Mouse (Mus musculus): ENCODE measurements around the gene Hsf4. TPM values are rescaled to one million over a fixed set of nuclear protein-coding genes. Genes with fewer than 3 reads are reported as not detected.

The Hsf4 gene
- polyA plus RNA-seq (2017; shearing (Covaris generic)): 1 to 10 TPM in 1 of 2 experiments, under 1 TPM in 1; 0.88 to 1.1 TPM

DNA sequence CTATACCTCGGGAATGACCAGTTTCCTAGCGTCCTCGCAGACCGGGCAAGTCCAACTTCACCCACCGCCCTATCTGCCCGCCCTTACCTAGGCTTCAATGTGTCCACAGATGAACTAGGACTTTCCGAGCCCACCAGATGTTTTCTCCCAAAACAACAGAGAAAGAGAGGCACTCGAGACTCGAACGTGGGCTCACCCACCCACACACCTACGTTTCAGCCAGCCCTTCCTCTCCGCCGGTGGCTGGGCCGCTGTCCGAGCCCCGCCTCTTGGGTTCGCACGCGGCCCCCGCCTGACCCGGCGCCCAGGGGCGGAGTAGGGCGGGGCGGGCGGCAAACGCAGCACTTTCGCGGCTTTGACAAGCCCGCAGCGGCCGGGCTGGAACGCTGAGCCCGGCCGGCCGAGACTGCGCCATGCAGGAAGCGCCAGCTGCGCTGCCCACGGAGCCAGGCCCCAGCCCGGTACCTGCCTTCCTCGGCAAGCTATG, at the start of gene Hsf4:
TSS of gene Hsf4 (plus strand) at position 341 of the 487 bp plus-strand sequence.

DNA sequence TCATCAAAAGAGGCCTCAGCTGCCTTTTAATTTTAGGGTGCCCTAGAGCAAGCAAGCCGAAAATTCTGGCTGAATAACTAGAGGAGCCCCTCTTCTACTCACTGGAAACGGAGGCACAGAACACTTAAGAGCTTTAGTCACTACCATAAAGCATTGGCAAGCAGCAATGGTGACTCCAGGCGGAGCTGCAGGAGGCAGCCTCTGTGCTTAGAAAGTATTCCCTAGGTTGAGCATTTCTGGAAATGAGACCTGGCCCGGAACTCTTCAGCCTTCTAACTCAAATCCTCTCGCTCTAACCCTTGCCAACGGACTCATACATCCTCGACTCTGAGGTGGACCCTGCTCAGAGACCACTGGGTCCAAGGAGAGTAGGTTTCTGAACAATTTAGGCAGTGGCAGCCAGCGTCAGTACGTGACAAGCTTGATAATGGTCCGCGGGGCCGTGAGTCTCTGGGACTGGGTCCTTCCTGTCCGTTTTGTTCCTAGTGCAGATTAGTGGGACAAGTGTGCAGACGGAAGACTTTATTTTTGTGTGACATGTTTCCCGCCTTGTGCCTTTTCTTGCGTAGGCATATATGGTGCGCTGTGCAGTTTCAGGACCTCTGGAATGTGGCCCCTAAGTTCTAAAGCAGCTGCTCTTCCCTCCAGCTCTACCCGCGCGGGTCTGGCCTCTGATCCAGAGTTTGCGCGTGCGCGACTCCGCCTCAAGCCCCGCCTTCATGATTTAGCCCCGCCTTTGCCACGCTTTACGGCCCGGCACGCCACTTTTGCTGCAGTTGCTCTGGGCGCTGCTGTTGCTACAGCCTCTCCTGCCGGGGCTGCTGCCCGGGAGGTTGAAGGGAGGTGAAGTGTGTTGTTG, 45.0 kb upstream of the Hsf4 start, which contains the start of gene D230025D16Rik:
TSS of gene D230025D16Rik (plus strand) at position 733 of the 859 bp plus-strand sequence.

DNA sequence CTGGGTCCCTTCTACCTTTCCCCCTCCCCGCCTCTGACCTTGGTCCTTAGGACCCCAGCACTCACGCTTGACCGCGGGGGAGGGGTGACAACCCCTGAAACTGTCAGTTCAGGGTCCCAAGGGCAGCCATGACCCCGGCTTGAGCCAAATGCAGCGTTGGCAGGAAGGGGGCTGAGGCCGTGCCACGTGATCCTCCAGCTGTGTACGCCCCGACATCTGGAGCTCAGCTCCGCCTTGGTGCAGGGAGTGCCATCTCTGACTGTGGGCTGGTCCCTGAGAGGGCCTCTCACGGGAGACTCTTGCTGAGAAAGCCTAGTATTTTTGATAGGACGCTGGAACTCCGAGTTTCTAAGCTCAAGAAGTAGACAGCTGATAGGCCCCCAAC, 14.6 kb upstream of the Hsf4 start, which contains the start of gene B3gnt9:
TSS of gene B3gnt9 (minus strand) at position 188 of the 385 bp plus-strand sequence.

DNA sequence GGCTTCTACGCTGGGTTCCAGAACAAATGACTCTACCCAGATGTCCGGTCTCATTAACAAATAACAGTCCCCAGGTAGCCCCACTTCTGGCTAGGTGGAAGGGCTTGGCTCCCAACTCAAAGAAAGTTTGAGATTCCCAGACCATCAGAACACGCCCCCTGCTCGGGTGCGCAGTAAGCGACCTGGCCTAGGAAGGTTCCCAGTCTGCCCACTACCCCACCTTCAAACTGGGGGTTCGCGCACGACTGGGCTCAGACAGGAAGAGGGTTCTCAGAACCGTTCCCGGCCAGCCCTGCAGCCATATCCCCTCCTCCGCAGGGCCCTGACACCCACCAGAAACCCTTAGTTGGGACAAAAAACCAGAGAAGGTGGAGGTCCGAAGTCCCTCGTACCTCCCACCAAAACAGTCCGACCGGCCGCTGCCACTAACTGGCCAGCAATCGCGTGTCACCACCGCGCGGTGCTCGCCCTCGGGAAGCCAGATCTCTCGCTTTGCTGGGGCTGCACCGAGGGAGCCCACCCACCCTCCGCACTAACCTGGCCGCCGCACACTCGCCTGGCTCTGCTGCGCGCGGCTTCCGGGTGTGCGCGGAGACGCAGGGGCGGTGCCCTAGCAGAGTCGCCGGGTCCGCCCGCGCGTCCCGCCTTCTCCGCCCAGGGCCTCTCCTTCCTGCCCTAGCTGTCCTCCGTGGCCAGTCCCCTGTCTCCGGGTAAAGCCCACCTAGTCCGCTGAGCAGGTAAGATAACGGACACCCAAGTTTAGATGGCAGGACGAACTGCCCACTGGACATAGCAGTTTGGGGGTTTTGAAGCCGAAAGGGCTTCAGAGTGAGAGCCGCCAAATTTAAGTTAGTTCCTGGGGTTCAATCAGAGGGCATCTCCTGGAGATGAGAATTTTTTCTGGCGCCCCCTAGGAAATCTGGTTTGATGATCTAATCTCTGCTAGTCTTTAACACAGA, 5.3 kb upstream of the Hsf4 start, which contains the start of the genes Tradd and Fbxl8:
TSS of gene Tradd (minus strand) at position 586 of the 959 bp plus-strand sequence.
TSS of gene Fbxl8 (plus strand) at position 625 of the 959 bp plus-strand sequence.

GRCm38 (mm10) chr8:105275840-105276239, 6.2 kb downstream of the Hsf4 start, which contains the start of gene Nol3:
Gene Nol3, plus strand, starts transcription at chr8:105276140.

GRCm38 (mm10) chr8:105289805-105290460, 20.3 kb downstream of the Hsf4 start, which contains the start of gene 4931428F04Rik:
Gene 4931428F04Rik, minus strand, starts transcription at chr8:105289864.

GRCm38 (mm10) chr8:105295895-105296573, 26.4 kb downstream of the Hsf4 start, which contains the start of gene Exoc3l:
Gene Exoc3l, minus strand, starts transcription at chr8:105296101.

GRCm38 (mm10) chr8:105297511-105298192, 28.1 kb downstream of the Hsf4 start, which contains the start of gene E2f4:
Gene E2f4, plus strand, starts transcription at chr8:105297663.

GRCm38 (mm10) chr8:105305211-105306145, 35.9 kb downstream of the Hsf4 start, which contains the start of gene Elmo3:
Gene Elmo3, plus strand, starts transcription at chr8:105305601.

Other genes starting within 250 kb of the Hsf4 start
- gene Ces3a, start 221.2 kb upstream of the Hsf4 start, polyA plus RNA-seq (2017; shearing (Covaris generic)): under 1 TPM in 1 of 2 experiments, not detected in 1; 0.36 TPM
- gene Ces3b, start 186.0 kb upstream of the Hsf4 start, polyA plus RNA-seq (2017; shearing (Covaris generic)): under 1 TPM; 0.12 to 0.49 TPM
- 1 to 10 TPM in 1 of 2 experiments, under 1 TPM in 1; 0.31 to 1.2 TPM for gene Ces4a, start 138.0 kb upstream of the Hsf4 start, polyA plus RNA-seq (2017; shearing (Covaris generic))
- gene Cbfb, start 99.1 kb upstream of the Hsf4 start, polyA plus RNA-seq (2017; shearing (Covaris generic)): 100 to 1,000 TPM; 106 to 136 TPM
- 10 to 100 TPM; 26.1 to 30.7 TPM for gene D230025D16Rik, start 44.7 kb upstream of the Hsf4 start, polyA plus RNA-seq (2017; shearing (Covaris generic))
- 1 to 10 TPM; 1.7 to 2.5 TPM for gene B3gnt9, start 14.6 kb upstream of the Hsf4 start, polyA plus RNA-seq (2017; shearing (Covaris generic))
- gene Tradd, start 5.2 kb upstream of the Hsf4 start, polyA plus RNA-seq (2017; shearing (Covaris generic)): 10 to 100 TPM; 66.5 to 74.3 TPM
- gene Fbxl8, start 5.2 kb upstream of the Hsf4 start, polyA plus RNA-seq (2017; shearing (Covaris generic)): 10 to 100 TPM; 23.3 to 29.8 TPM
- gene Nol3, start 6.3 kb downstream of the Hsf4 start, polyA plus RNA-seq (2017; shearing (Covaris generic)): 1 to 10 TPM in 1 of 2 experiments, not detected in 1; 1.6 TPM
- 1 to 10 TPM; 1.9 to 4.2 TPM for gene 4931428F04Rik, start 20.1 kb downstream of the Hsf4 start, polyA plus RNA-seq (2017; shearing (Covaris generic))
- gene Exoc3l, start 26.3 kb downstream of the Hsf4 start, polyA plus RNA-seq (2017; shearing (Covaris generic)): 1 to 10 TPM; 2.0 to 2.1 TPM
- gene E2f4, start 27.9 kb downstream of the Hsf4 start, polyA plus RNA-seq (2017; shearing (Covaris generic)): 100 to 1,000 TPM; 150 to 169 TPM
- 10 to 100 TPM in 1 of 2 experiments, 1 to 10 TPM in 1; 7.2 to 14.4 TPM for gene Elmo3, start 35.8 kb downstream of the Hsf4 start, polyA plus RNA-seq (2017; shearing (Covaris generic))
- 1 to 10 TPM; 1.9 to 2.7 TPM for gene Lrrc29, start 56.5 kb downstream of the Hsf4 start, polyA plus RNA-seq (2017; shearing (Covaris generic))
- gene Tmem208, start 56.6 kb downstream of the Hsf4 start, polyA plus RNA-seq (2017; shearing (Covaris generic)): 100 to 1,000 TPM; 128 to 130 TPM
- gene Fhod1, start 78.2 kb downstream of the Hsf4 start, polyA plus RNA-seq (2017; shearing (Covaris generic)): 1 to 10 TPM; 1.0 to 1.8 TPM
- gene Slc9a5, start 79.0 kb downstream of the Hsf4 start, polyA plus RNA-seq (2017; shearing (Covaris generic)): under 1 TPM; 0.28 to 0.60 TPM
- gene Plekhg4, start 103.5 kb downstream of the Hsf4 start, polyA plus RNA-seq (2017; shearing (Covaris generic)): 1 to 10 TPM in 1 of 2 experiments, not detected in 1; 1.1 TPM
- 1 to 10 TPM in 1 of 2 experiments, under 1 TPM in 1; 0.65 to 1.3 TPM for gene Kctd19, start 143.7 kb downstream of the Hsf4 start, polyA plus RNA-seq (2017; shearing (Covaris generic))
- under 1 TPM in 1 of 2 experiments, not detected in 1; 0.53 TPM for gene Lrrc36, start 143.8 kb downstream of the Hsf4 start, polyA plus RNA-seq (2017; shearing (Covaris generic))
- gene Tppp3, start 201.7 kb downstream of the Hsf4 start, polyA plus RNA-seq (2017; shearing (Covaris generic)): under 1 TPM in 1 of 2 experiments, not detected in 1; 0.64 TPM
- gene Zdhhc1, start 227.1 kb downstream of the Hsf4 start, polyA plus RNA-seq (2017; shearing (Covaris generic)): 1 to 10 TPM; 4.3 to 6.1 TPM
- gene Hsd11b2, start 249.0 kb downstream of the Hsf4 start, polyA plus RNA-seq (2017; shearing (Covaris generic)): not detected